Mouse (Mus musculus): ENCODE measurements around the gene Cib1. TPM values are rescaled to one million over a fixed set of nuclear protein-coding genes. Genes with fewer than 3 reads are reported as not detected.

Cib1 gene
- total RNA-seq, 4 experiments from 2014 or later = 12.7 to 19.1 (median 16.5) TPM

GRCm38 (mm10) chr7:80184968-80185367 is 47.6 kb downstream of the Cib1 start:
- no peak for DNase-seq (ENCODE audit: low spot score)

- DNase-seq (ENCODE audit: low spot score) = no peak
Measured at GRCm38 (mm10) chr7:80184551-80184950, 48.1 kb downstream of the Cib1 start.

- DNase-seq (ENCODE audit: low spot score) = no peak
Measured at GRCm38 (mm10) chr7:80183969-80184368, 48.6 kb downstream of the Cib1 start.

GRCm38 (mm10) chr7:80183466-80183865 is 49.1 kb downstream of the Cib1 start:
- no peak for DNase-seq (ENCODE audit: low spot score)

- DNase-seq (ENCODE audit: low spot score) = no peak
Measured at GRCm38 (mm10) chr7:80182139-80182538, 50.5 kb downstream of the Cib1 start.

GRCm38 (mm10) chr7:80181078-80181477 is 51.5 kb downstream of the Cib1 start:
- no peak for DNase-seq (ENCODE audit: low spot score)

- no peak for DNase-seq (ENCODE audit: low spot score)
Measured at GRCm38 (mm10) chr7:80180202-80180601, 52.4 kb downstream of the Cib1 start.

GRCm38 (mm10) chr7:80179790-80180189 is 52.8 kb downstream of the Cib1 start:
- no peak for DNase-seq (ENCODE audit: low spot score)

- DNase-seq (ENCODE audit: low spot score) = no peak
Measured at GRCm38 (mm10) chr7:80179327-80179726, 53.3 kb downstream of the Cib1 start.

- no peak for DNase-seq (ENCODE audit: low spot score)
Measured at GRCm38 (mm10) chr7:80178037-80178729, 54.4 kb downstream of the Cib1 start.

- DNase-seq (ENCODE audit: low spot score) = no peak
Measured at GRCm38 (mm10) chr7:80177438-80177837, 55.2 kb downstream of the Cib1 start.

Other genes starting within 250 kb of the Cib1 start
- gene Zfp710, start 208.0 kb downstream of the Cib1 start, total RNA-seq (2022) = 10 to 100 TPM; 28.5 to 39.5 (median 31.3) TPM
- gene Idh2, start 117.4 kb downstream of the Cib1 start, total RNA-seq (2022) = 1,000 to 10,000 TPM; 2,287 to 2,565 (median 2,388) TPM
- gene Sema4b, start 46.0 kb downstream of the Cib1 start, total RNA-seq (2022) = 10 to 100 TPM; 10.9 to 14.0 (median 11.7) TPM
- gene Gdpgp1, start 52 bp upstream of the Cib1 start, total RNA-seq (2022) = 1 to 10 TPM; 1.7 to 2.1 (median 2.0) TPM
- under 1 TPM; 0.19 to 0.72 (median 0.24) TPM for gene Ttll13, start 13.6 kb upstream of the Cib1 start, total RNA-seq (2022)
- gene Ngrn, start 28.4 kb upstream of the Cib1 start, total RNA-seq (2022) = 10 to 100 TPM; 26.2 to 28.6 (median 27.2) TPM
- 1 to 10 TPM; 5.6 to 9.0 (median 7.2) TPM for gene Vps33b, start 36.8 kb upstream of the Cib1 start, total RNA-seq (2022)
- gene Prc1, start 61.6 kb upstream of the Cib1 start, total RNA-seq (2022) = 1 to 10 TPM in 3 of 4 experiments, under 1 TPM in 1; 0.72 to 3.1 (median 1.5) TPM
- 1 to 10 TPM; 4.6 to 6.4 (median 5.3) TPM for gene Rccd1, start 91.6 kb upstream of the Cib1 start, total RNA-seq (2022)
- gene Unc45a, start 108.2 kb upstream of the Cib1 start, total RNA-seq (2022) = 10 to 100 TPM; 12.2 to 16.0 (median 15.2) TPM
- 10 to 100 TPM; 33.3 to 40.0 (median 35.9) TPM for gene Hddc3, start 110.3 kb upstream of the Cib1 start, total RNA-seq (2022)
- 10 to 100 TPM; 61.2 to 66.5 (median 62.8) TPM for gene Man2a2, start 138.6 kb upstream of the Cib1 start, total RNA-seq (2022)
- 10 to 100 TPM in 2 of 4 experiments, 1 to 10 TPM in 2; 6.4 to 13.5 (median 9.1) TPM for gene Fes, start 155.1 kb upstream of the Cib1 start, total RNA-seq (2022)
- gene Furin, start 172.6 kb upstream of the Cib1 start, total RNA-seq (2022) = 100 to 1,000 TPM in 2 of 4 experiments, 10 to 100 TPM in 2; 91.9 to 122 (median 99.2) TPM